Mouse (Mus musculus): Measurements from ENCODE around the gene 2810408A11Rik. TPM values are rescaled to one million over a fixed set of nuclear protein-coding genes. Genes with fewer than 3 reads are reported as not detected.

Gene 2810408A11Rik
- polyA plus RNA-seq (2012; rRNA removed): 1.5 TPM in 2 replicates

GRCm38 (mm10) chr11:69900471-69901405, at the start of gene 2810408A11Rik, which contains the start of gene Neurl4:
Gene 2810408A11Rik (minus strand): TSS chr11:69900987.
Gene Neurl4 (plus strand): TSS chr11:69901072.

GRCm38 (mm10) chr11:69948066-69948762, 47.4 kb upstream of the 2810408A11Rik start, which contains the start of gene Slc2a4:
Gene Slc2a4 (minus strand): TSS chr11:69948188.

GRCm38 (mm10) chr11:69935137-69935879, 34.5 kb upstream of the 2810408A11Rik start, which contains the start of gene Ybx2:
Gene Ybx2 (plus strand): TSS chr11:69935796.

GRCm38 (mm10) chr11:69921114-69922011, 20.6 kb upstream of the 2810408A11Rik start, which contains the start of gene Eif5a:
Gene Eif5a (minus strand): TSS chr11:69921958.

GRCm38 (mm10) chr11:69913554-69914371, 13.0 kb upstream of the 2810408A11Rik start, which contains the start of gene Gps2:
Gene Gps2 (plus strand): TSS chr11:69913888.

GRCm38 (mm10) chr11:69895291-69895690, 5.5 kb downstream of the 2810408A11Rik start, which contains the start of gene Acap1:
Gene Acap1 (minus strand): TSS chr11:69895539.

GRCm38 (mm10) chr11:69880853-69881603, 19.8 kb downstream of the 2810408A11Rik start, which contains the start of gene Kctd11:
Gene Kctd11 (minus strand): TSS chr11:69881406.

GRCm38 (mm10) chr11:69877878-69878277, 22.9 kb downstream of the 2810408A11Rik start, which contains the start of gene Tmem95:
Gene Tmem95 (minus strand): TSS chr11:69878018.

GRCm38 (mm10) chr11:69858113-69858998, 42.4 kb downstream of the 2810408A11Rik start, which contains the start of gene Tnk1:
Gene Tnk1 (minus strand): TSS chr11:69858730.

Other genes with a start within 250 kb of the 2810408A11Rik start
- 1.7 and 2.1 TPM in 2 replicates for gene Sox15, start 245.7 kb downstream of the 2810408A11Rik start, polyA plus RNA-seq (2012; rRNA removed)
- gene Mpdu1, start 238.3 kb downstream of the 2810408A11Rik start, polyA plus RNA-seq (2012; rRNA removed): 95.9 and 115 TPM in 2 replicates
- 38.2 and 52.8 TPM in 2 replicates for gene Cd68, start 234.8 kb downstream of the 2810408A11Rik start, polyA plus RNA-seq (2012; rRNA removed)
- 252 and 395 TPM in 2 replicates for gene Eif4a1, start 228.6 kb downstream of the 2810408A11Rik start, polyA plus RNA-seq (2012; rRNA removed)
- 57.7 and 67.2 TPM in 2 replicates for gene Senp3, start 218.9 kb downstream of the 2810408A11Rik start, polyA plus RNA-seq (2012; rRNA removed)
- 5.2 and 8.0 TPM in 2 replicates for gene Tnfsf13, start 215.2 kb downstream of the 2810408A11Rik start, polyA plus RNA-seq (2012; rRNA removed)
- gene Tnfsf12, start 205.1 kb downstream of the 2810408A11Rik start, polyA plus RNA-seq (2012; rRNA removed): 59.3 and 71.8 TPM in 2 replicates
- gene Tnfsfm13, start 204.9 kb downstream of the 2810408A11Rik start, polyA plus RNA-seq (2012; rRNA removed): 12.8 and 20.4 TPM in 2 replicates
- gene Polr2a, start 142.3 kb downstream of the 2810408A11Rik start, polyA plus RNA-seq (2012; rRNA removed): 17.8 and 29.7 TPM in 2 replicates
- 1.3 and 1.5 TPM in 2 replicates for gene Slc35g3, start 139.0 kb downstream of the 2810408A11Rik start, polyA plus RNA-seq (2012; rRNA removed)
- 48.6 and 69.0 TPM in 2 replicates for gene Zbtb4, start 135.1 kb downstream of the 2810408A11Rik start, polyA plus RNA-seq (2012; rRNA removed)
- gene Chrnb1, start 105.0 kb downstream of the 2810408A11Rik start, polyA plus RNA-seq (2012; rRNA removed): 9.5 and 12.9 TPM in 2 replicates
- 7.8 and 8.5 TPM in 2 replicates for gene Fgf11, start 99.1 kb downstream of the 2810408A11Rik start, polyA plus RNA-seq (2012; rRNA removed)
- 7.3 and 9.6 TPM in 2 replicates for gene Tmem102, start 95.4 kb downstream of the 2810408A11Rik start, polyA plus RNA-seq (2012; rRNA removed)
- not detected in 2 replicates for gene Gm39566, start 85.7 kb downstream of the 2810408A11Rik start, polyA plus RNA-seq (2012; rRNA removed)
- gene Spem2, start 82.5 kb downstream of the 2810408A11Rik start, polyA plus RNA-seq (2012; rRNA removed): not detected in 2 replicates
- gene Spem1, start 78.8 kb downstream of the 2810408A11Rik start, polyA plus RNA-seq (2012; rRNA removed): 0.26 and 0.50 TPM in 2 replicates
- gene Nlgn2, start 63.2 kb downstream of the 2810408A11Rik start, polyA plus RNA-seq (2012; rRNA removed): 79.8 and 101 TPM in 2 replicates
- 120 and 177 TPM in 2 replicates for gene Tmem256, start 62.5 kb downstream of the 2810408A11Rik start, polyA plus RNA-seq (2012; rRNA removed)
- 145 and 168 TPM in 2 replicates for gene Plscr3, start 54.6 kb downstream of the 2810408A11Rik start, polyA plus RNA-seq (2012; rRNA removed)
- gene Tnk1, start 42.3 kb downstream of the 2810408A11Rik start, polyA plus RNA-seq (2012; rRNA removed): 5.2 and 6.0 TPM in 2 replicates
- gene Tmem95, start 23.0 kb downstream of the 2810408A11Rik start, polyA plus RNA-seq (2012; rRNA removed): not detected in 2 replicates
- 9.6 and 10.4 TPM in 2 replicates for gene Kctd11, start 19.6 kb downstream of the 2810408A11Rik start, polyA plus RNA-seq (2012; rRNA removed)
- gene Acap1, start 5.4 kb downstream of the 2810408A11Rik start, polyA plus RNA-seq (2012; rRNA removed): 1.4 and 1.8 TPM in 2 replicates
- gene Neurl4, start 85 bp upstream of the 2810408A11Rik start, polyA plus RNA-seq (2012; rRNA removed): 67.0 and 76.7 TPM in 2 replicates
- gene Gps2, start 12.9 kb upstream of the 2810408A11Rik start, polyA plus RNA-seq (2012; rRNA removed): 83.1 and 141 TPM in 2 replicates
- gene Eif5a, start 21.0 kb upstream of the 2810408A11Rik start, polyA plus RNA-seq (2012; rRNA removed): 359 and 447 TPM in 2 replicates
- gene Ybx2, start 34.8 kb upstream of the 2810408A11Rik start, polyA plus RNA-seq (2012; rRNA removed): 21.2 and 30.0 TPM in 2 replicates
- gene Slc2a4, start 47.2 kb upstream of the 2810408A11Rik start, polyA plus RNA-seq (2012; rRNA removed): 51.0 and 53.2 TPM in 2 replicates
- gene Cldn7, start 63.8 kb upstream of the 2810408A11Rik start, polyA plus RNA-seq (2012; rRNA removed): 32.6 and 38.7 TPM in 2 replicates
- 99.3 and 120 TPM in 2 replicates for gene Ctdnep1, start 80.2 kb upstream of the 2810408A11Rik start, polyA plus RNA-seq (2012; rRNA removed)
- gene Elp5, start 81.5 kb upstream of the 2810408A11Rik start, polyA plus RNA-seq (2012; rRNA removed): 60.0 and 74.1 TPM in 2 replicates
- 406 and 430 TPM in 2 replicates for gene Gabarap, start 90.2 kb upstream of the 2810408A11Rik start, polyA plus RNA-seq (2012; rRNA removed)
- 18.6 and 19.8 TPM in 2 replicates for gene Phf23, start 94.8 kb upstream of the 2810408A11Rik start, polyA plus RNA-seq (2012; rRNA removed)
- 30.5 and 32.6 TPM in 2 replicates for gene Dvl2, start 99.6 kb upstream of the 2810408A11Rik start, polyA plus RNA-seq (2012; rRNA removed)
- gene Acadvl, start 114.4 kb upstream of the 2810408A11Rik start, polyA plus RNA-seq (2012; rRNA removed): 70.9 and 79.8 TPM in 2 replicates
- gene Dlg4, start 116.0 kb upstream of the 2810408A11Rik start, polyA plus RNA-seq (2012; rRNA removed): 35.0 and 35.2 TPM in 2 replicates
- 4.9 and 5.0 TPM in 2 replicates for gene Asgr1, start 153.1 kb upstream of the 2810408A11Rik start, polyA plus RNA-seq (2012; rRNA removed)
- gene Asgr2, start 191.7 kb upstream of the 2810408A11Rik start, polyA plus RNA-seq (2012; rRNA removed): 2.4 and 2.6 TPM in 2 replicates
- gene Mgl2, start 229.3 kb upstream of the 2810408A11Rik start, polyA plus RNA-seq (2012; rRNA removed): 6.0 and 6.3 TPM in 2 replicates